Mouse (Mus musculus): ENCODE results near the gene Tpsab1. TPM values are rescaled to one million over a fixed set of nuclear protein-coding genes. Genes with fewer than 3 reads are reported as not detected.

The Tpsab1 gene
- total RNA-seq, 1 experiment from 2014 or later = 2.1 TPM

Other genes with a start within 250 kb of the Tpsab1 start
- 19.9 and 27.3 TPM in 2 replicates for gene Telo2, start 229.6 kb downstream of the Tpsab1 start, total RNA-seq (2021)
- not detected in 2 replicates for gene Ptx4, start 224.8 kb downstream of the Tpsab1 start, total RNA-seq (2021)
- gene Clcn7, start 212.2 kb downstream of the Tpsab1 start, total RNA-seq (2021) = 33.3 and 35.2 TPM in 2 replicates
- gene Ccdc154, start 183.1 kb downstream of the Tpsab1 start, total RNA-seq (2021) = 0.15 TPM in 1 of 2 replicates, not detected in the other
- gene Gm38655, start 170.1 kb downstream of the Tpsab1 start, total RNA-seq (2021) = 0.37 TPM in 1 of 2 replicates, not detected in the other
- gene BC003965, start 161.0 kb downstream of the Tpsab1 start, total RNA-seq (2021) = 20.2 and 21.2 TPM in 2 replicates
- gene Unkl, start 157.2 kb downstream of the Tpsab1 start, total RNA-seq (2021) = 15.9 and 17.8 TPM in 2 replicates
- 34.3 and 35.7 TPM in 2 replicates for gene Gnptg, start 105.4 kb downstream of the Tpsab1 start, total RNA-seq (2021)
- 20.4 and 22.9 TPM in 2 replicates for gene Tsr3, start 105.4 kb downstream of the Tpsab1 start, total RNA-seq (2021)
- 12.1 and 12.6 TPM in 2 replicates for gene Baiap3, start 89.2 kb downstream of the Tpsab1 start, total RNA-seq (2021)
- gene Ube2i, start 70.9 kb downstream of the Tpsab1 start, total RNA-seq (2021) = 232 and 245 TPM in 2 replicates
- gene Prss34, start 47.2 kb downstream of the Tpsab1 start, total RNA-seq (2021) = 1.2 and 1.3 TPM in 2 replicates
- not detected in 2 replicates for gene Prss28, start 36.9 kb downstream of the Tpsab1 start, total RNA-seq (2021)
- gene Prss29, start 26.9 kb downstream of the Tpsab1 start, total RNA-seq (2021) = not detected in 2 replicates
- gene Tpsb2, start 20.7 kb upstream of the Tpsab1 start, total RNA-seq (2021) = 5.3 and 6.6 TPM in 2 replicates
- gene Tpsg1, start 23.7 kb upstream of the Tpsab1 start, total RNA-seq (2021) = not detected in 2 replicates
- gene Cacna1h, start 88.2 kb upstream of the Tpsab1 start, total RNA-seq (2021) = 38.4 and 45.4 TPM in 2 replicates
- not detected in 2 replicates for gene Tekt4, start 109.1 kb upstream of the Tpsab1 start, total RNA-seq (2021)
- 0.15 TPM in 1 of 2 replicates, not detected in the other for gene Sstr5, start 151.7 kb upstream of the Tpsab1 start, total RNA-seq (2021)
- 1.4 and 1.6 TPM in 2 replicates for gene Sox8, start 225.1 kb upstream of the Tpsab1 start, total RNA-seq (2021)
- 40.2 and 40.6 TPM in 2 replicates for gene Lmf1, start 233.5 kb upstream of the Tpsab1 start, total RNA-seq (2021)